8 mouse cellular contexts compared by ENCODE assay signal in genomic region chr3:96684822-96685156, GRCm38 (mm10). TPM values are rescaled to one million over a fixed set of nuclear protein-coding genes. Genes with fewer than 3 reads are reported as not detected.
DNase-seq lines count a peak whose midpoint lies in the region; ATAC-seq and TF ChIP-seq lines count a peak whose summit lies in the region.

No protein-coding gene starts in this region.

- no peaks in the 10 kb centered on the region for H3K4me1 ChIP-seq in cerebellum, adult 2 months (ENCODE audit: control insufficient read depth, insufficient read depth, low read length)
- H3K4me1 ChIP-seq in megakaryocyte, embryonic 14.5 days: peaks cover 78% of the 10 kb centered on the region
- peaks cover 13% of the 10 kb centered on the region; the same call in 1 of the 2 replicates for H3K4me1 ChIP-seq in limb, embryonic 15.5 days
- 0 out of 2 replicates have a peak, but pooled peaks cover 3% of the 10 kb centered on the region for H3K4me1 ChIP-seq in stomach, postnatal 0 days (replicated peaks; ENCODE audit: control insufficient read depth, insufficient read depth)

- no peak for TF ChIP-seq EP300 in stomach, postnatal 0 days (optimal IDR thresholded peaks at IDR 0.05)

- H3K4me3 ChIP-seq in cerebellum, adult 2 months (replicated peaks; ENCODE audit: insufficient read depth, low read depth, low read length): peak overlapping the region; percentile 6
- H3K4me3 ChIP-seq in megakaryocyte, embryonic 14.5 days (replicated peaks): peak overlapping the region; percentile 83
- peak overlapping the region; percentile 30 for H3K4me3 ChIP-seq in limb, embryonic 15.5 days
- H3K4me3 ChIP-seq in stomach, postnatal 0 days (ENCODE audit: low read depth, low read length): peak overlapping the region; percentile 6; the same call in 1 of the 2 replicates

- H3K9ac ChIP-seq in limb, embryonic 15.5 days: peak overlapping the region; percentile 3; the same call in 1 of the 2 replicates
- H3K9ac ChIP-seq in stomach, postnatal 0 days (ENCODE audit: low read length): peak overlapping the region; percentile 24; the same call in 1 of the 2 replicates

- DNase-seq in cerebellum, adult 2 months: peak in 1 of 2 experiments; percentile 32
- no peak for DNase-seq in cerebellum, postnatal 4 days (ENCODE audit: low spot score in 2 of 2)
- DNase-seq in stomach, postnatal 0 days (ENCODE audit: low spot score): no peak
- no peak for DNase-seq in urinary bladder, postnatal 4 days (ENCODE audit: low spot score in 2 of 2)
- no peak for DNase-seq in layer of hippocampus, postnatal 36 days

- no peak for ATAC-seq in megakaryocyte, adult 5-6 weeks (ENCODE audit: poor library complexity, severe bottlenecking)
- ATAC-seq in limb, embryonic 15.5 days (ENCODE audit: insufficient number of reproducible peaks, low FRiP score, low TSS enrichment, low read depth): no peak
- no peak for ATAC-seq in stomach, postnatal 0 days (ENCODE audit: low FRiP score, low TSS enrichment)

- no peak for TF ChIP-seq POLR2A in cerebellum, adult 2 months (IDR thresholded peaks at IDR 0.05; ENCODE audit: borderline replicate concordance, insufficient read depth, low read length)

- H3K27ac ChIP-seq in cerebellum, adult 2 months (ENCODE audit: insufficient read depth, low read length): no peak overlapping the region
- H3K27ac ChIP-seq in limb, embryonic 15.5 days: no peak overlapping the region
- H3K27ac ChIP-seq in stomach, postnatal 0 days (replicated peaks): no peak overlapping the region

- H3K9me3 ChIP-seq in megakaryocyte, embryonic 14.5 days: no peaks in the 10 kb centered on the region
- no peaks in the 10 kb centered on the region for H3K9me3 ChIP-seq in limb, embryonic 15.5 days
- no peaks in the 10 kb centered on the region for H3K9me3 ChIP-seq in stomach, postnatal 0 days (ENCODE audit: control insufficient read depth, low read length)

- no peak for TF ChIP-seq CTCF in cerebellum, adult 2 months (IDR thresholded peaks at IDR 0.05; ENCODE audit: borderline replicate concordance, insufficient read depth, low read depth, low read length)
- no peak for TF ChIP-seq CTCF in stomach, postnatal 0 days (IDR thresholded peaks at IDR 0.05; ENCODE audit: low read depth)

- H3K4me2 ChIP-seq in limb, embryonic 15.5 days: peak overlapping the region; percentile 40
- H3K4me2 ChIP-seq in stomach, postnatal 0 days (replicated peaks; ENCODE audit: low read depth): peak overlapping the region; percentile 46

- H3K36me3 ChIP-seq in megakaryocyte, embryonic 14.5 days (replicated peaks; ENCODE audit: low read length): peaks cover 72% of the 10 kb centered on the region
- no peaks in the 10 kb centered on the region for H3K36me3 ChIP-seq in limb, embryonic 15.5 days
- H3K36me3 ChIP-seq in stomach, postnatal 0 days (ENCODE audit: control insufficient read depth, insufficient read depth, low read length): no peaks in the 10 kb centered on the region

- WGBS in cerebellum, adult 2 months: 34% methylated on average over 28 of the region's 28 CpGs
- WGBS in limb, embryonic 15.5 days: 29% methylated on average over 28 of the region's 28 CpGs
- WGBS in stomach, postnatal 0 days: 21% methylated on average over 28 of the region's 28 CpGs

- no peaks in the 10 kb centered on the region; the same call in 1 of the 2 replicates for H3K27me3 ChIP-seq in cerebellum, adult 2 months (ENCODE audit: control insufficient read depth, insufficient read depth, low read length)
- peaks cover 26% of the 10 kb centered on the region for H3K27me3 ChIP-seq in megakaryocyte, embryonic 14.5 days (replicated peaks)
- H3K27me3 ChIP-seq in limb, embryonic 15.5 days: peaks cover 10% of the 10 kb centered on the region
- no peaks in the 10 kb centered on the region for H3K27me3 ChIP-seq in stomach, postnatal 0 days (ENCODE audit: control insufficient read depth, insufficient read depth, low read length)

RNA-seq across cellular contexts. Expression of gene Pias3, which starts 11.4 kb away (rescaled TPM):
- polyA plus RNA-seq in cerebellum, adult 2 months (2012; rRNA removed): 38.6 and 41.9 TPM in 2 replicates
- polyA plus RNA-seq in megakaryocyte, embryonic 14.5 days (2012; ENCODE audit: insufficient read depth, low replicate concordance): 30.6 and 32.8 TPM in 2 replicates
- 18.6 and 26.6 TPM in 2 replicates for total RNA-seq in megakaryocyte, adult 5-6 weeks (2015)
- 10.3 and 13.4 TPM in 2 replicates for total RNA-seq in megakaryocyte, adult 5-6 weeks (2017)
- 65.2 and 66.5 TPM in 2 replicates for polyA plus RNA-seq in limb, embryonic 15.5 days (2015; fragmentation: Nextera tagmentation; extraction: Ambion mirVana)
- polyA plus RNA-seq in stomach, postnatal 0 days (2015; fragmentation: Nextera tagmentation; extraction: Ambion mirVana): 23.4 and 27.1 TPM in 2 replicates
- total RNA-seq in layer of hippocampus, postnatal 36 days (2021): 10 to 100 TPM; 26.1 to 27.5 TPM

RNA-seq across cellular contexts. Expression of gene Ankrd35, which starts 14.9 kb away (rescaled TPM):
- 9.4 and 11.6 TPM in 2 replicates for polyA plus RNA-seq in cerebellum, adult 2 months (2012; rRNA removed)
- 9.5 and 30.5 TPM in 2 replicates for polyA plus RNA-seq in megakaryocyte, embryonic 14.5 days (2012; ENCODE audit: insufficient read depth, low replicate concordance)
- total RNA-seq in megakaryocyte, adult 5-6 weeks (2015): not detected in 2 replicates
- not detected in 2 replicates for total RNA-seq in megakaryocyte, adult 5-6 weeks (2017)
- polyA plus RNA-seq in limb, embryonic 15.5 days (2015; fragmentation: Nextera tagmentation; extraction: Ambion mirVana): 11.4 and 12.8 TPM in 2 replicates
- polyA plus RNA-seq in stomach, postnatal 0 days (2015; fragmentation: Nextera tagmentation; extraction: Ambion mirVana): 5.5 and 6.2 TPM in 2 replicates
- 1 to 10 TPM; 4.3 to 5.1 TPM for total RNA-seq in layer of hippocampus, postnatal 36 days (2021)

RNA-seq across cellular contexts. Expression of gene Nudt17, which starts 23.6 kb away (rescaled TPM):
- polyA plus RNA-seq in cerebellum, adult 2 months (2012; rRNA removed): 11.8 and 14.3 TPM in 2 replicates
- polyA plus RNA-seq in megakaryocyte, embryonic 14.5 days (2012; ENCODE audit: insufficient read depth, low replicate concordance): 0.17 TPM in 1 of 2 replicates, not detected in the other
- total RNA-seq in megakaryocyte, adult 5-6 weeks (2015): 1.7 and 1.9 TPM in 2 replicates
- 0.73 TPM in 1 of 2 replicates, not detected in the other for total RNA-seq in megakaryocyte, adult 5-6 weeks (2017)
- 16.8 and 17.9 TPM in 2 replicates for polyA plus RNA-seq in limb, embryonic 15.5 days (2015; fragmentation: Nextera tagmentation; extraction: Ambion mirVana)
- 7.5 and 8.2 TPM in 2 replicates for polyA plus RNA-seq in stomach, postnatal 0 days (2015; fragmentation: Nextera tagmentation; extraction: Ambion mirVana)
- 10 to 100 TPM; 10.8 to 15.2 TPM for total RNA-seq in layer of hippocampus, postnatal 36 days (2021)

RNA-seq across cellular contexts. Expression of gene Itga10, which starts 39.4 kb away (rescaled TPM):
- 4.7 and 5.1 TPM in 2 replicates for polyA plus RNA-seq in cerebellum, adult 2 months (2012; rRNA removed)
- polyA plus RNA-seq in megakaryocyte, embryonic 14.5 days (2012; ENCODE audit: insufficient read depth, low replicate concordance): 0.01 TPM in 1 of 2 replicates, not detected in the other
- 0.02 and 0.29 TPM in 2 replicates for total RNA-seq in megakaryocyte, adult 5-6 weeks (2015)
- 0.15 TPM in 1 of 2 replicates, not detected in the other for total RNA-seq in megakaryocyte, adult 5-6 weeks (2017)
- polyA plus RNA-seq in limb, embryonic 15.5 days (2015; fragmentation: Nextera tagmentation; extraction: Ambion mirVana): 4.9 and 5.7 TPM in 2 replicates
- polyA plus RNA-seq in stomach, postnatal 0 days (2015; fragmentation: Nextera tagmentation; extraction: Ambion mirVana): 0.28 and 0.42 TPM in 2 replicates
- 1 to 10 TPM; 2.4 to 3.4 TPM for total RNA-seq in layer of hippocampus, postnatal 36 days (2021)

RNA-seq across cellular contexts. Expression of gene Polr3c, which starts 42.6 kb away (rescaled TPM):
- 42.9 and 47.1 TPM in 2 replicates for polyA plus RNA-seq in cerebellum, adult 2 months (2012; rRNA removed)
- 0.70 and 5.0 TPM in 2 replicates for polyA plus RNA-seq in megakaryocyte, embryonic 14.5 days (2012; ENCODE audit: insufficient read depth, low replicate concordance)
- 39.3 and 44.2 TPM in 2 replicates for total RNA-seq in megakaryocyte, adult 5-6 weeks (2015)
- 18.7 and 28.7 TPM in 2 replicates for total RNA-seq in megakaryocyte, adult 5-6 weeks (2017)
- polyA plus RNA-seq in limb, embryonic 15.5 days (2015; fragmentation: Nextera tagmentation; extraction: Ambion mirVana): 28.0 and 29.7 TPM in 2 replicates
- 19.4 and 20.3 TPM in 2 replicates for polyA plus RNA-seq in stomach, postnatal 0 days (2015; fragmentation: Nextera tagmentation; extraction: Ambion mirVana)
- 10 to 100 TPM; 22.0 to 24.1 TPM for total RNA-seq in layer of hippocampus, postnatal 36 days (2021)

Comparison
In these comparisons a context has a peak if more than half of its experiments do, and no peak if none do; other contexts are left out.
1. H3K4me3 ChIP-seq: peak in every context shown above with its lines; median percentile 83 in megakaryocyte, embryonic 14.5 days; 30 in limb, embryonic 15.5 days; 6 in cerebellum, adult 2 months; 6 in stomach, postnatal 0 days.